Mouse (Mus musculus): ENCODE measurements around the gene Arhgap40.

Arhgap40 gene

DNA sequence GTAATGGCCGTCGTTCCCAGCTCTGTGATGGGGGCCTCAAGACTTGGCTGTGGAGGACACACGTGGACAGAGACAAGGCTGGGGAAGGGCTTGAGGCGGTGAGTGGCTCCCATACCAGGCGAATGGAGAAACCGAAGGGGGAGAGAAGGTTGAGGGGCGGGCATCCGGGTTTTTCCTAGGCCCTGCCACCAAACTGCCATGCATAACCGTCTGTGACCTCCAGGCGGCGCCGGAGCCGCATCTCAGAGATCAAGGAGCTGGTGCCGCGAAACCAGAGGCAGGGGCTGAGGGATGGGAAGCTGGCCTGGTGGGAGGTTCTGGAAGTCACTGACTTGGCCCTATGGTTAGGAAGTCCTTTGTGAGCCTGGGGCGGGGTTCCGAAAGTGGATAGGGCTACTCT is 34.2 kb downstream of the Arhgap40 start:
- DNase-seq (ENCODE audit: low spot score in 2 of 2), result no peak

DNA sequence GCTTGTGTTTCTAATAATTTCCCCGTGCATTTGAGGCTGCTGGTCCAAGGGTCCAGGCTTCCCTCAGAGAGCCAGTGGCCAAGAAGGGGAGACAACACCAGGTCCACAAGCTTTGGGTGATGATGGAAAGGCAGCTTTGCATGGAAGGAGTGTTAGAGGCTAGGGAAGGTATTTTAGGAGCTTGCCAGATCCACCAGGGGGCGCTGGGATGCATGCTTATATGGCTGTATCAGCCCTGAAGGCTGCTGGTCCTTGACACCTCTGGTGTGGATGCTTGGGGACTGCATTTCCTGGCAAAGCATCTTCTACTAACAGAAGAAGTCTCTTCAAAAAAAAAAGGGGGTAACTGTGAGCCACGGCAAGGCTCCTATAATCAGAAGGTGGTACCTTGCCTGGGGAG is 37.5 kb downstream of the Arhgap40 start:
- DNase-seq (ENCODE audit: low spot score in 2 of 2), result peak; percentile 16 to 52

DNA sequence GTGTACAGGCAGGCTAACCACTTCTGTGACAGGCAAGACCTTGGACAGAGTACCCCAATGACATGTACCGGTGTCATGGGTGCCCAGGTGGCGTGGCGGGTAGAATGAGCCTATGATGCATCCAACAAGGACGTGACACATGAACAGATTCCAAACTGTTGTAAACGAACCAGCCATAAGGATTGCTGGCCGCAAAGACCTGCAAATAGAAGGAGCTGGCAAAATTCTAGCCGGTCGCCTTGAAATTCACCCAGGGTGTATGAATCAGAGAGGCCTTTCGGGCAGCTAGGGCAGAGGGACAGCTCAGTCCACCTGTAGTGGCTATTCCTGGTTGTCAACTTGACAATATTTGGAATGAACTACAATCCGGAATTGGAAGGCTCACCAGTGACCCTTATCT is 41.8 kb downstream of the Arhgap40 start:
- DNase-seq (ENCODE audit: low spot score in 2 of 2), result no peak

DNA sequence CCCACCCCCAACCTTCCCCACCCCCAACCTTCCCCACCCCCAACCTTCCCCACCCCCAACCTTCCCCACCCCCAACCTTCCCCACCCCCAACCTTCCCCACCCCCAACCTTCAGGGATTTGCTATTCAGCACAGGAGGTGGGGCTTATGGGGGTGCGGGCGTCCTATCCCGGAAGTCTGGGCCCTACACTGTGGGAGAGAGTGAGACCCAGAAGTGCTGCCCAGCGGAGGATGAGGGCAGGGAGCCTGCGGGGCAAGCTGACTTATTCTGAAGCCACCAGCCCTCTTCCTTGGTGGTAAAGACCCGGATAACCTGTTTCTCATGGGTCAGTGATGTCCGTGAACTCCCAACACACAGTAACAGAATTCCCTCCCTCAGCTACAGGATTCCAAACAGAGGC is 42.7 kb downstream of the Arhgap40 start:
- peak; percentile 34 to 42 for DNase-seq (ENCODE audit: low spot score in 2 of 2)

DNA sequence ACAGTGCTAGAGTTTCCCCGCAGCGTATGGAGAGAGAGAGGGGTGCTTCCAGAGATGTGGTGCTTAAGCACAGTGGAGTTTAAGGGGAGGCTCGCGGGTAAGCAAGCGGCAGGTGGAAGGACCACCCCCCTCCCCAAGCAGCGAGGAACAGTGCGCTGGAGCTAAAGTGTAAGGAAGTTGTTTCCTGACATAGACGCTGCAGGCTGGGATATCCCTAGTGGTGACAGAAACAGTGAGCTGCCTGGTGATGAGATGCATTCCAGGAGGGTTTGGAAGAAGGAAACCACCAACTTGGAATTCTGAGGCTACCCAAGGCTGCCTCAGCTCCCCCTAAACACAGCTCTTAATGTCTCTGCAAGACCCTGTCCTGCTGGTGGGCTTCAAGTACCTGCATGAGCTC is 43.2 kb downstream of the Arhgap40 start:
- peak in 1 of 2 experiments; percentile 18 for DNase-seq (ENCODE audit: low spot score in 2 of 2)

DNA sequence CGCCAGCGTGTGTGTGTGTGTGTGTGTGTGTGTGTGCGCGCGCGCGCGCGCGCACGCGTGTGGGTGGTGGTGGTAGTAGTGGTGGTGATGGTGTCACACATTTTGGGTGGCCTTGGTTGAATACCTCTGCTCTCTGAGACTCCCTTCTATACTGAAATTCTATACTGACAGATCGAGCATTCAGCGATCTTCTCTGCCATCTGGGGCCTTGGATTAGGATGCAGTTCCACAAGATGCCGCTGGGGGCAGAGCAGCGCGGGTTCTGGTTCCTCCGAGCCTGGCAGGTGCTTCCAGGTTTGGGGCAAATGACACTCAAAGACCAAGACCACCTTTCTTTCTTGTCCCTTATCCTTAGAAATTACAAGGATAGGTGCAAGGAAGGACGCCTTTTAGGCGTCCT is 43.6 kb downstream of the Arhgap40 start:
- peak; percentile 25 to 80 for DNase-seq (ENCODE audit: low spot score in 2 of 2)

DNA sequence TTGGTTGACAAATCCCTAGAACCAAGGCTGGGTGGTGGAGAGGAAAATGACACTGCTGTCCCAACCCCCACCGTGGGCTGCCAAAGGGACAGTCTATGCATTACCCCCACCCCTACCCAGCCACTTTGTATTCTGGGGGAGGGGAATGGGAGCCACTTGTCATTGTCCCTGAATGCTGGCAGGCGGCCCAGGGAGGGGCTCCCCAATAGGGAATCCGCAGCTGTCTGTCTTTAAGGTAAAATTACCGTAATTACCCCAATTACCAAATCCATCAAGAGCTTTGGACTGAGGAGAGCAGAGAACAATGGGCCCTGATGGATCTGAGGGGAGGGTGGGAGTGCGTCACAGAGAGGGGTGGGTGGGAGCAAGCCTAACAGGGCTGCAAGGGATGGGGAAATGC is 44.2 kb downstream of the Arhgap40 start:
- no peak for DNase-seq (ENCODE audit: low spot score in 2 of 2)

DNA sequence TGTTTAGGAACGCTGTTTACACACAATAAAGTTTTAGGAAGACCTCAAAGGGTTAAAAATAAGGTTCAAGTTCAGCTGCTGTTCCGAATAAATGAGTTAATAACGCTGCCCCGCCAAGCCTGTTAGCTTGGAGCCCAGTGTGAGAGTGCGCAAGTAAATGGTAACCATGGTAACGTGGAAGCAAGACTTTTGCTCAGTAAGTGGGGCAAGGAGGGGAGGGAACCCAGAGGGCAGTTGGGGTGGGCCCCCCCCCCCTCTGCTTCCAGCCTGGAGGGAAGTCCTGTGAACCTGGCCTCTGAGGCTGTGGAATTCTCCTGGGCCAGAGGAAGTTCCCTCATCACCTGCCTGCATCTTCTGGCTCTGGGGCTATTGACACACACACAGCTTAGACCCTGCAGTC is 47.3 kb downstream of the Arhgap40 start:
- no peak for DNase-seq (ENCODE audit: low spot score in 2 of 2)

DNA sequence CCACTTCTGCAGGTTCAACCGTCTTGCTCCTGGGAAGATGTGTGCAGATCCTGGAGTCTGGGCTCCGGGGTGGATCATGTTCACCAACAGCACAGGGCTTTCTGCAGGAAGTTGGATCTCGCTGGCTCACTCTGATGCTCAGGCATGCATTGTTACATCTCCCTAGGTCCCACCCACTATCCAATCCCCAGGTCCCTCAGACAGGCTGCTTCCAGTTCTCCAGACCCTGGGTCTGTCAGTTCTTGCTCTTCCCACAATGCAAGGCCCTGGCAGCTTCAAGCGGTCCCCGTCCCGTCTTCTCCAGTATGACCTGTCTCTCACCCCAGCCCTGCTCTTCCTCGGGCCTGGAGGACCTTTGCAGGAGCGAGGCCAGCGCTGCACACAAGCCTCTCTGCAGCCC is 48.2 kb downstream of the Arhgap40 start:
- DNase-seq (ENCODE audit: low spot score in 2 of 2), result no peak

DNA sequence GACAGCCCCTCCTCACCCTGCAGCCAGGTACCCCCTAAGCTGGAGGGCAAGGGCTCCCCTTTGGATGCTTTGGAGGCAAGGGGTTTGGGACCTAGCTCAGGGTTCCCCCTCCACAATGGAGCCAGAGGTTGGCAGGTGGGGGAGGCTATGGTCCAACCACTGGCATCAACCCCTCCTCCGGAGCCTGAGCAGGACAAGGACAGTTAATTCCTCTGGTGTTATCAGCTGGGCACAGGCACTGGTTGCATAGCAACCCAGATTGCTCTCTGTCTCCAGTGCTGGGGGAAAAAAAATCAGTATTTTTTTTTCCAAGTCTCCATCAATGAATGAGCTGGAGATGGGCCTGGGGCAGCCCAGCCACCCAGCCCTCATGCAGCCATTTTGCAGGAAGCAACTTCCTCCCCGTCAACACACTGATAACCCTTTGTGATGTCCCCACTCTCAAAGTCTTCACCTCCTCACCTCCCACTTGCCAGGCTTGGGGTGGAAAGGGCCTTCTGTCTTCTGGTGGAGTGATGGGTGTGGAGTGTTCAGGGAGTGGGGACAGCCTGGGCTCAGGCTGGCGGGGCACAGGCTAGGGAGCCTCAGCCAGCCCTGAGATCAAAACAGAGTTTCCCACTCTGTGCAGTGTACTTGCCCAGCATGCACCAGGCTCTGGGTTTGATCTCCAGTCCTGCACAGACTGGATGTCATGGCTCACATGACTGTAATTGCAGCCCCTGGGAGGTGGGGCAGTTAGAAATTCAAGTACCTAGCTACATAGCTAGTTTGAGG is 49.0 kb downstream of the Arhgap40 start:
- DNase-seq (ENCODE audit: low spot score in 2 of 2), result no peak

DNA sequence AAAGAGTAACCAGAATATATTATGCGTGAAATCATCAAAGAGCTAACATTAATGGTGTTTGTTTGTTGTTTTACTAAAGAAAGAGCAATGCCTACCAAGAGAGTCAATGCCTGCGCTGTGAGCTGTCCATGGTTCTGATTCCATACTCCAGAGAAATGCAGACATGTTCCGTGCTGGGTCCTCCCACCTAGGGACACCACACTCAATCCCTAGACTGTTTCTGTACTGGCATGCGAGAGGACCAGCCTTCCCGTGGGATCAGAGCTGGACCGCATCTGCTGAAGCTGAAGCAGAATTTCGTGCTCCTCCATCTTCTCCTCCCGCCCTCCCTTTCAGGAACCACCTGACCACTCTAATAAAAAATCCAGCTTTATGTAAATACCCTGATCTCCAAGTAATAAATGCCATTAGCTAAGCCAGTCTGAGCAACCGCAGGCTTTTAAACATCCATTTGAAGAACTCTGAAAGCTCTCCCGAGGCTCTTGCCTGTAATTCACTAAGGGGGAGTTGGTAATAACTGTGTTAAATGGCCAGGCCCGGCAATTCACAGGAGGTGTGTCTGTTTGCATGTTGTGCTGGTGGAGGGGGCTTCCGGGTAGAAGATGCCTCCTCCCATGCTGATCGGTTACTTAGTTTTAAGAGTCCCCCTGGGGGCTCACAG is 58.0 kb downstream of the Arhgap40 start:
- peak in 1 of 2 experiments; percentile 16 for DNase-seq (ENCODE audit: low spot score in 2 of 2)

DNA sequence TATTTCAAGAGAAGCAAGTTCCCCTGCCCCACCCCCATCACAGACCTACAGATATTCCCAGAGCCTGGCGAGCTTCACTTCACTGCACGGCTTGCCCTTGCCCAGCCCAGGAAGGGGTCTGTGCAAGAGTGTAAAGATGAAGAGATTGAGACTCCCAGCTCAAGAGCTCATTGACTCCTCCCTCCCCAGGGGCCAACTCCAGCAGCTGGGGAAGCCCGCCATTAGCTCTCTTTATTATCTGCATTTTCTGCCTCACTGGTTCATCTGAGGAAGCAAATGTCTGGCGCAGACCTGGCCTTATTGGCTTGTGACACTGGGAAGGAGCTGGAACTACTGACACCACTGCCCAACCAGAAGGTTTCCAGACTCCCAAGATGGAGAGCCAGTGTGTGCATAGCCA is 67.4 kb downstream of the Arhgap40 start:
- no peak for DNase-seq (ENCODE audit: low spot score in 2 of 2)

DNA sequence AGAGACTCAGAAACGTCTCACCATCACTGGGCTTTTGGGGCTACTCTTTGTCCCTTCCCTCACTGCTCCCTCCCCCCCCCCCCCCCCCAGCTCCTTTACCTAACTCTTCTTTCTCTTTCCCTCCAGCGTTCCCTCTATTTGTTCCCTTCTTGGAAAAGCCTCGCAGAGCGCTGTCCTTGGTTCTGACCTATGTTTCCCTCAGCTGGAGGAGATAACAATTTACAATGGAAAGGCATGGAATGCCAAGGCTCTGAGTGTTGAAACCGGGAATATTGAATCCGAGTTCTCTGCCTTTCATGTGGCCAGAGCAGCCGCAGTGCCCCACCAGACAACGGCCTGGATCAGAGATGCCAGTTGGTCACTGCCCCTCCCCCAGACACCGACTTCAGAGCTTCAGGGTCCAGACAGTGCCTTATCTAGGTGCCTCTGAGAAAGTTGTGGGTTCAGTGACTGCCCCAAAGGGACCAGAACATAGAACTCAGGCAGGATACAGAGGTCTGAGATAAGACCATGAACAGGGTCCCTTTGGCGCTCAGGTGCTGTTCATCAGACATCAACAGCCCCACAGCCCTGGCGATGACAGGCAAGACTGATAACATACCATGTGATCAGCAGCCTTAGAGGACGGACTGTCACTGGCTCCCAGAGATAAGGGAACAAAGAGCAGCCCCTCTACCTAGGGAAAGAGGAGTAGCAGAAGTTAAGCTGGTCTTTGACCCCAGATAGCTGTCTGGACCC is 72.2 kb downstream of the Arhgap40 start:
- no peak for DNase-seq (ENCODE audit: low spot score in 2 of 2)

DNA sequence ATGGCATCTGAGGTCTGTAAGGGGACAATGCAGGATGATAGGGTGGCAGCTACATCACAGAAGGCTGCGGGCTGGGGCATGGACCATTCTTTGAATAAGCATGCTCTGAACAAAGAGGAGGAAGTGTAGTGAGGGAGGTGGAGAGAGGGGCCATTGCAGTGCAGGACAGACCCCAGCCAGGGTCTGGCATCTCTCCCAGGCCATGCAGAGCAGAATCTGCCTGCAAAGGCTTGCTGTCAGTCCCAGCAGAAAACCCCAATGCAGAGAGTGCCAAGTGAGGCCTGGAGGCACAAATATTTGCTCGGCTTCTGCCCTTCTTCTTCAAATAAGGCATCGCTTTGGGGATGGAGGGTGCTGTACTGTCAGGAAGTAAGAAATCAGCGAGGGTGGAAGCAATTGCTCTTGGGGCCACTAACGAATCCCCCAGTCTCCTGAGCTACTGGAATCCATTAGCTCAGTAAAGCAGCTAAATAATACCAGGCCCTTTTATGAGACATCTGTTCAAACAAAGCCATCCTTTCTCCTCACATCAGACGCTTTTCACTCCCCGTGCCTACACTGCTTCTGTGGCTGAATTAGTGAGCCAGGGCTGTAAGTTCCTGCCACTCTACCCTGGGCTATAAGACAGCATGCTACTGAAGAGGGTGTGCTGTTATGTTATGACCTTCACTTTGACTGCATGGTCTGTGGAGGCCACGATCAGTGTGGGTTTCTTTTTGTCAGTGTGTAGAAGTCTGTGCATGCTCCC is 76.1 kb downstream of the Arhgap40 start:
- DNase-seq (ENCODE audit: low spot score in 2 of 2), result no peak

DNA sequence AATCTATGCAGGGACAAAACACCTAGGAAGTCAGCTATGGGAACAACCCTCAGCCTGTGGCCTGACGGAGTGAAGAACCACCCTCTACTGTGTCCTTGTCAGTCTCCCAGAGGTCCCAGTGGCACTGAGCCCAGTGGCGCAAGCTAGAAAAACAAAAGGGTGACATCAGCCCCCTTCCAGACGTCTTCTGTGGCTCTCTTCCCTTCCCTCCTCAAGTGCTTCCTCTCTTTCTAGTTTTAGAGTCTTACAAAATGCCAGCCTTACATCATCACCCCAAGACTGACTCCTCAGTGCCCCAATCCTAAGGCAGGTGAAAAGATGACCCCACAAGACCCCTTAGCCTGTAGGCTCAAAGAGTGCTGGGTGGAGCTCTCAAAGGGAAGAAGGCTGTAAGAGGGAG is 77.9 kb downstream of the Arhgap40 start:
- no peak for DNase-seq (ENCODE audit: low spot score in 2 of 2)

DNA sequence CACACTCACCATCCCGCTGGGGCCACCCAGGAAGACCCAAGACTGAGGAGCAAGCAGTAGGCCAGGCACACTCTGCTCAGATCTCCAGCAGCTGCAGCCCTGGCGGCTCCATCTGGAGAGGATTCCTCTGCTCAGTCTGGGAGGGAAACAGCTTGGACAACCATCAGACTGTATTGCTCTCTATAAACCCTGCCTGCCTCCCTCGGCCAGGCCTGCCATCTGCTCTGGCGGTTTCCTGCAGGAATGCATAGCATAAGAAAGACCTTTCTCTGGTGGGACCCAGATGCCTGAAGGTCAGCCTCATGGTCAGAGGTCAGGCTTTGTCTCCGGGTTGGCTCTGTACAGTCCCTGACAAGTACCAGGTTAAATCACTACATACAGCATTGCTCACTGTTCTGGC is 78.7 kb downstream of the Arhgap40 start:
- DNase-seq (ENCODE audit: low spot score in 2 of 2), result no peak

DNA sequence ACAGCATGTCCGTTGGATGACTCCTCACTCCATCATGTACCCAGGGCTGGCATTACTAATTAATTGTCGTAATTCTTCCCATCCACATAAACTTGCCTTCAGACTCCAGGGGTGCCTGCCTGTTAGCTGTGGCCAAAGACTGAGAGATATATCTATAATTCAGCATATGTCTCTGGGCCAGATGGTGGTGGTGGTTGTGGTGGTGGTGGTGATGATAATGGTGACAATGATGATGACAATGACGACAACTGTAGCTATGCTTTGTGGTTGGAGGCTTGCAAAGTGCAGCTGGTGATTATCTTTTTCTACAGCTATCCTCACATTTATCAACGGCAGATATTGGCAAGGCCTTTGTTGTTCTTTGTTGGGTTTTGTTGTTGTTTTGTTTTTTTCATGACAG is 80.8 kb downstream of the Arhgap40 start:
- no peak for DNase-seq (ENCODE audit: low spot score in 2 of 2)

DNA sequence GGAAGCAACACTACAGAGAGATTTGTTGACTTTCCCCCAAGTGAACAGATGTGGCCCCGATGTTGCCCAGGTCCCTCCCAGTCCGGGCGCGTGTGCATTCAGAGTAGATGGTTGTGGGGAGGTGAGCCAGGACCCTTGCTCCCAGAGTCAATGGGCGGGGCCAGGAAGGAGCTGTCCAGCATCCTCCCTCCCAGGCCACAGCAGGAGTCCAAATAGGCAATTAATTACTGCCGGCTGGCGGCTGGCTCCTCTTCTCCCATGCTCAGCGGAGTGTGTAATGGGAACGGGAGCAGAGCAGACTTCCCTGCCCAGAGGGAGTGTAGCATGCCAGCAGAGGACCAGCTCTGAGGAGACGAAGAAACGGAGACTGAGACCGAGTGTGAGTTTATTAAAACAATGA is 82.5 kb downstream of the Arhgap40 start:
- no peak for DNase-seq (ENCODE audit: low spot score in 2 of 2)

DNA sequence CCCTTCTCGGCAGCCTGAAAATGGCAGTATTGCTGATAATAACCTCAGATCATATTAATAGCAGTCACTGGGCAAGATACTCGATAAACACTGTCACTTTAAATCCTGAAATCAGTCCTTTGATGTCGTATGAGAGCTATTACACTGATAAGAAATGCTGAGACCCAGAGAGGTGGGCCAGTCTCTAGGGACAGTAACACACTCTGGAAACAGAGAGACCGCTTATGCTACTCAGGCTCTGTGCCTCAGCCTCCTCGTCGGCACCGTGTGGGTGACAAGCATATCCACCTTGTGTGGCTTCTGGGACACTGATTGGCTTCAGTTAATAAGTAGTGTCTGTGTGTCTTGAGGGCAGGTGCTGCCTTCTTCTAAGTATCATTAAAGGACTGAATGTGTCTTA is 83.0 kb downstream of the Arhgap40 start:
- DNase-seq (ENCODE audit: low spot score in 2 of 2), result no peak

DNA sequence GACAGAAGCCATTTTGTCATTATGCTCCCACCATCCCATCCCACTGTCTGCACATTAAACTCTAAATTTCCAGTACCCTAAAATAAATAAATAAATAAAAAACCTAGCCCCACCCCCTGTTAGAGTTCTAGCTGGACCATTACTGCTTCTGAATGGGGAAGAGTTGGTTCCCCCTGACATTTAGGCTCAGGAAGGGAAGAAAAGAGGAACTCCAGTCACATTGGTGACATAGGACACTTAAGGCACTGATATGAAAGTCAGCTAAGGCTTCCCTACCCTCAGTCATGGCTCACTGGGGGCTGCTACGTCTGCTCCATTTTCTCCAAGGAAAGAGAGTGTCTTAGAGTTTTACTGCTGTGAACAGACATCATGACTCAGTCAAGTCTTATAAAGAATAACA is 84.2 kb downstream of the Arhgap40 start:
- no peak for DNase-seq (ENCODE audit: low spot score in 2 of 2)
